Mouse (Mus musculus) lung, postnatal 0 days (tissue): ENCODE results near the gene Slc2a8. TPM values are rescaled to one million over a fixed set of nuclear protein-coding genes. Genes with fewer than 3 reads are reported as not detected.

ENCODE experiments used
- ATAC-seq: fragments of 200-750 bp; cut with Nextera tagmentation; 2 replicates; pipeline ENCODE4 v1.8.0; 2017; ENCODE audit warnings: moderate library complexity
- DNase-seq: peaks from one replicate; pipeline ENCODE4 v3.0.0-alpha.2; 2016; ENCODE audit warnings: low spot score
- H3K27ac ChIP-seq: fragments of 300-500 bp; sonication (generic); 2 replicates; pipeline ENCODE4 v1.5.1; 2014; ENCODE audit warnings: antibody characterized with exemption, mild to moderate bottlenecking, low read length, mixed read lengths
- H3K27me3 ChIP-seq: fragments of 300-500 bp; sonication (generic); replicated peaks from 2 replicates; pipeline ENCODE4 v1.6.1; 2014; ENCODE audit warnings: low read length, mixed read lengths; ENCODE audit not compliant: insufficient read depth
- H3K36me3 ChIP-seq: fragments of 300-500 bp; sonication (generic); 2 replicates; pipeline ENCODE4 v1.6.1; 2014; ENCODE audit warnings: low read length, mixed read lengths; ENCODE audit not compliant: insufficient read depth
- H3K4me1 ChIP-seq: fragments of 300-500 bp; sonication (generic); 2 replicates; pipeline ENCODE4 v1.6.1; 2014; ENCODE audit warnings: antibody characterized with exemption, low read depth, low read length, mixed read lengths; ENCODE audit not compliant: insufficient read depth
- H3K4me2 ChIP-seq: fragments of 300-500 bp; sonication (generic); replicated peaks from 2 replicates; pipeline ENCODE4 v1.6.1; 2014; ENCODE audit warnings: low read depth, mild to moderate bottlenecking, low read length, moderate library complexity, mixed read lengths
- H3K4me3 ChIP-seq: fragments of 300-500 bp; sonication (generic); 2 replicates; pipeline ENCODE4 v1.5.1; 2014; ENCODE audit warnings: low read depth, low read length
- H3K9ac ChIP-seq: fragments of 300-500 bp; sonication (generic); replicated peaks from 2 replicates; pipeline ENCODE4 v1.6.1; 2014; ENCODE audit warnings: low read depth, mild to moderate bottlenecking
- H3K9me3 ChIP-seq: fragments of 300-500 bp; sonication (generic); 2 replicates; pipeline ENCODE4 v1.6.1; 2016; ENCODE audit warnings: low read length, mixed read lengths
- CTCF ChIP-seq: IDR thresholded peaks from 2 replicates; pipeline ENCODE4 v1.5.1; 2016; ENCODE audit warnings: antibody characterized with exemption, mild to moderate bottlenecking
- EP300 ChIP-seq: IDR thresholded peaks from 2 replicates; pipeline ENCODE4 v1.6.1; 2016; ENCODE audit warnings: antibody characterized with exemption, mild to moderate bottlenecking, control low read depth
- WGBS: fragments of 180-500 bp; shearing (Covaris S2); extraction: QIAGEN DNeasy Blood & Tissue Kit; methylation state at CpG from one replicate; pipeline ENCODE4 v1.1.7; 2014; 5-methylcytosine and 5-hydroxymethylcytosine counted together
- polyA plus RNA-seq: library from polyadenylated mRNA; unstranded; fragments of >200 nt; fragmentation: Nextera tagmentation; extraction: Ambion mirVana; gene quantifications from 2 replicates; pipeline ENCODE4 v1.2.1, GENCODE M21; 2015

Gene Slc2a8
- polyA plus RNA-seq, 1 experiment from 2014 or later: 19.5 TPM

DNA sequence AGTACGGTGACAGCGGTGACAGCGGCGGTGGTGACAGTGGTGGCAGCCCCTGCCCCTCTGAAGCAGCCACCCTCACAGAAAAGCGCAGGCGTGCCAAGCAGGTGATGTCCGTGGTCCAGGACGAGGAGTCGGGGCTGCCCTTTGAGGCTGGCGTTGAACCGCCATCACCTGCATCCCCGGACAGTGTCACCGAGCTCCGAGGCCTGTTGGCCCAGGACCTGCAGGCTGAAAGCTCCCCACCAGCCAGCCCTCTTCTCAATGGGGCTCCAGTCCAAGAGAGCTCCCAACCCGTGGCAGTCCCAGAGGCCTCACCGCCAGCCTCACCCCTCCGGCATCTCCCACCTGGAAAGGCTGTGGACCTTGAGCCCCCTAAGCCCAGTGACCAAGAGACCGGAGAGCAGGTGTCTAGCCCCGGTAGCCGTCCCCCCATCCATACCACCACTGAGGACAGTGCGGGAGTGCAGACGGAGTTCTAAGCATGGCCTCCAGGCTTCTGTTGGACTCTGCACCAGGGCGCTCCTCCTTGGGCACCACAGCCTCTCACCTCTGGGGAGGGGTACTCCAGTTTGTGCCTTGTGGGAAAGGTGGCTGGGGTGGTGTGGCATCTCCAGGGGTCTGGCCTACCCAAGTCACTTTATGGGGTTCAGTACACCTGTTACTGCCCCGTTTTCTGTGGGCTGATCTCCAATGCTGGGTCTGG, 58.2 kb downstream of the Slc2a8 start:
- H3K27ac ChIP-seq: no peak overlapping the region
- no peak overlapping the region for H3K4me3 ChIP-seq
- ATAC-seq (no peak), DNase-seq (no peak)
- H3K9ac ChIP-seq: no peak overlapping the region
- H3K36me3 ChIP-seq: peaks cover 46% of the 10 kb centered on the region
- no peak for TF ChIP-seq EP300
- TF ChIP-seq CTCF: no peak
- H3K4me2 ChIP-seq: no peak overlapping the region
- H3K9me3 ChIP-seq: no peaks in the 10 kb centered on the region
- H3K27me3 ChIP-seq: no peaks in the 10 kb centered on the region
- no peaks in the 10 kb centered on the region; the same call in 1 of the 2 replicates for H3K4me1 ChIP-seq
- WGBS: 91% methylated on average over 24 of the region's 24 CpGs

Other genes with a start within 250 kb of the Slc2a8 start
- 0.30 TPM in 2 replicates for gene 6330409D20Rik, start 241.1 kb downstream of the Slc2a8 start, polyA plus RNA-seq
- gene Tor2a, start 224.8 kb downstream of the Slc2a8 start, polyA plus RNA-seq: 60.9 and 63.5 TPM in 2 replicates
- gene Ttc16, start 206.4 kb downstream of the Slc2a8 start, polyA plus RNA-seq: 1.8 and 2.4 TPM in 2 replicates
- gene Ptrh1, start 206.3 kb downstream of the Slc2a8 start, polyA plus RNA-seq: 2.9 and 3.3 TPM in 2 replicates
- 2.2 and 5.2 TPM in 2 replicates for gene Cfap157, start 197.7 kb downstream of the Slc2a8 start, polyA plus RNA-seq
- gene Stxbp1, start 134.8 kb downstream of the Slc2a8 start, polyA plus RNA-seq: 22.2 and 22.4 TPM in 2 replicates
- 121 and 150 TPM in 2 replicates for gene Fam129b, start 106.0 kb downstream of the Slc2a8 start, polyA plus RNA-seq
- 78.4 and 82.5 TPM in 2 replicates for gene Rpl12, start 20.5 kb downstream of the Slc2a8 start, polyA plus RNA-seq
- 5.8 and 6.3 TPM in 2 replicates for gene Lrsam1, start 20.5 kb downstream of the Slc2a8 start, polyA plus RNA-seq
- gene Garnl3, start 149.6 kb upstream of the Slc2a8 start, polyA plus RNA-seq: 5.9 and 8.5 TPM in 2 replicates
- gene Angptl2, start 234.0 kb upstream of the Slc2a8 start, polyA plus RNA-seq: 28.6 and 33.8 TPM in 2 replicates